Mouse (Mus musculus) lung, adult 2 months (tissue): Measurements from ENCODE around the gene Gm49342. TPM values are rescaled to one million over a fixed set of nuclear protein-coding genes. Genes with fewer than 3 reads are reported as not detected.
"Not testable (repeated sequence)": the region's sequence is repeated elsewhere in the genome, so short reads cannot be mapped to it uniquely, and the experiment has no call there.

ENCODE experiments used
- DNase-seq: peaks from one replicate; pipeline ENCODE4 v3.0.0; 2022
- H3K4me1 ChIP-seq: fragments of 200-500 bp; 2 replicates; pipeline ENCODE4 v1.6.1; 2011; ENCODE audit warnings: low read length; ENCODE audit not compliant: control insufficient read depth, insufficient read depth
- H3K4me3 ChIP-seq: fragments of 200-500 bp; replicated peaks from 2 replicates; pipeline ENCODE3; 2011; ENCODE audit warnings: low read depth, mild to moderate bottlenecking, control low read depth, low read length; ENCODE audit errors: extremely low read depth
- CTCF ChIP-seq: fragments of 200-500 bp; IDR thresholded peaks from 2 replicates; pipeline ENCODE4 v1.5.1; 2011; ENCODE audit warnings: mild to moderate bottlenecking, low read length, control low read depth; ENCODE audit not compliant: insufficient read depth
- POLR2A ChIP-seq: fragments of 200-500 bp; IDR thresholded peaks from 2 replicates; pipeline ENCODE4 v1.6.1; 2011; ENCODE audit warnings: low read depth, mild to moderate bottlenecking, control low read depth, low read length, borderline replicate concordance; ENCODE audit errors: extremely low read depth
- WGBS: fragments of 180-500 bp; shearing (Covaris S2); methylation state at CpG from one replicate; pipeline ENCODE4 v1.1.7; 2018; 5-methylcytosine and 5-hydroxymethylcytosine counted together
- polyA plus RNA-seq: library from polyadenylated mRNA; depleted of rRNA; stranded (reverse); fragments of >200 nt; gene quantifications from 2 replicates; pipeline ENCODE4 v1.2.3, GENCODE M21; 2012

Gene Gm49342
- polyA plus RNA-seq, 1 experiment = 46.2 TPM

- Histone ChIP-seq H3K4me3 (no peak overlapping the region), H3K4me1 (no peaks in the 10 kb centered on the region)
- WGBS = 71% methylated on average over 3 of the region's 3 CpGs
- DNase-seq = no peak
- no peak for TF ChIP-seq POLR2A
- no peak for TF ChIP-seq CTCF
Observed at GRCm38 (mm10) chr14:50911356-50911755, 33.0 kb upstream of the Gm49342 start.

- H3K4me1 ChIP-seq, DNase-seq: not testable (repeated sequence)
- H3K4me3 ChIP-seq = peak overlapping the region; percentile 60
- 74% methylated on average over 1 of the region's 1 CpGs for whole genome bisulfite sequencing
Observed at GRCm38 (mm10) chr14:50923437-50923836, 20.9 kb upstream of the Gm49342 start.

- H3K4me3 ChIP-seq = peak within 1 kb of the TSS; percentile 60
- peak; percentile 97 for DNase-seq
- TF ChIP-seq POLR2A (peak; percentile 84; the same call in 1 of the 2 replicates), CTCF (no peak)
- WGBS = under 1% methylated on average over 57 of the region's 57 CpGs
- no peaks in the 10 kb centered on the region for H3K4me1 ChIP-seq
Observed at GRCm38 (mm10) chr14:50924281-50925064, 19.8 kb upstream of the Gm49342 start, which contains the start of the genes Osgep and Apex1. Gene Osgep (minus strand): TSS chr14:50924893. Gene Apex1 (plus strand): TSS chr14:50924968.

- WGBS = under 1% methylated on average over 38 of the region's 38 CpGs
- DNase-seq = peak; percentile 23
- TF ChIP-seq CTCF (no peak), POLR2A (no peak)
- Histone ChIP-seq H3K4me3 (peak overlapping the region; percentile 60), H3K4me1 (peaks cover 5% of the 10 kb centered on the region; the same call in 1 of the 2 replicates)
Observed at GRCm38 (mm10) chr14:50925111-50925920, 19.0 kb upstream of the Gm49342 start.

DNA sequence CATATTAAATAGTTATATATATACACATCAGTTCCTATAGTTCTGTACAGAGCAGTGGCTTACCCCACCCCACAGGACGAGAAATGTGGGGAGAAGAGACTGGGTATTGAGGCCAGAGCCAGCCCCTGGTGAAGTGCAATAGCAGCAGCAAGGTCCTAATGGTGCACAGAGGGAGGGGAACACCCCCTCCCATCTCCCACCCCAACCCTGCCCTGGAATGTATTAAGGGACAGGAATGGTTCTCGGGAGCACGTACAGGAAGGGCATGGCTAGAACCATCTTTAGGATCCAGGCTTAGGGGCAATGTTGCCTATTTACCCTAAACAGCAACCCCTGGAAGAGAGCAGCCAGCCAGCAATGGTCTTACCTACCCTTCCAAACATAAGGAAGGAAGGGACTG lies 17.0 kb upstream of the Gm49342 start:
- H3K4me1 ChIP-seq = peaks cover 5% of the 10 kb centered on the region; the same call in 1 of the 2 replicates
- no peak for DNase-seq
- WGBS = 83% methylated on average over 3 of the region's 3 CpGs
- no peak for TF ChIP-seq CTCF
- H3K4me3 ChIP-seq = no peak overlapping the region

GRCm38 (mm10) chr14:50929951-50930350 lies 14.4 kb upstream of the Gm49342 start:
- WGBS = 4% methylated on average over 10 of the region's 10 CpGs
- Histone ChIP-seq H3K4me3 (peak overlapping the region; percentile 72), H3K4me1 (peaks cover 5% of the 10 kb centered on the region; the same call in 1 of the 2 replicates)
- DNase-seq = peak; percentile 21
- TF ChIP-seq CTCF = no peak
- no peak for TF ChIP-seq POLR2A

DNA sequence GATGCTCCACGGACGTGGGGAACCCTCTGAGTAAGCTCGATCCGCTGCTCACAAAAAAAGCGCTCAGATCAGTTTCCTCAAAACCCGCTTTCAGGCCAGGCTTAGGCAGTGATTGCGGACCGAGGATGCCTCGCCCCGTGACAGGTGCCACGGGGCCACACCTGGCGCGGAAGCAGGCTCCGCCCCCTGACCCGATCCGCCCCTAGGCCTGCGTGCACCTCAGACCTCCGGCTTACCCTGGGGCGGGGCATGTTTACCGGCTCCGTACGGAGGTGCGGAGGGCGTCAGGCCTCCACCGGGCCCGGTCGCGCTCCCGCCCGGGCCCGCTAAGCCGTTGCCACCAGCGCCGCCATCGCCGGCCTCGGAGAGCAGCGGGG lies 14.0 kb upstream of the Gm49342 start:
- no peak for DNase-seq
- H3K4me3 ChIP-seq = peak overlapping the region; percentile 72
- no peak for TF ChIP-seq POLR2A
- TF ChIP-seq CTCF = no peak
- H3K4me1 ChIP-seq = peaks cover 5% of the 10 kb centered on the region; the same call in 1 of the 2 replicates
- 0% methylated on average over 38 of the region's 38 CpGs for WGBS

DNA sequence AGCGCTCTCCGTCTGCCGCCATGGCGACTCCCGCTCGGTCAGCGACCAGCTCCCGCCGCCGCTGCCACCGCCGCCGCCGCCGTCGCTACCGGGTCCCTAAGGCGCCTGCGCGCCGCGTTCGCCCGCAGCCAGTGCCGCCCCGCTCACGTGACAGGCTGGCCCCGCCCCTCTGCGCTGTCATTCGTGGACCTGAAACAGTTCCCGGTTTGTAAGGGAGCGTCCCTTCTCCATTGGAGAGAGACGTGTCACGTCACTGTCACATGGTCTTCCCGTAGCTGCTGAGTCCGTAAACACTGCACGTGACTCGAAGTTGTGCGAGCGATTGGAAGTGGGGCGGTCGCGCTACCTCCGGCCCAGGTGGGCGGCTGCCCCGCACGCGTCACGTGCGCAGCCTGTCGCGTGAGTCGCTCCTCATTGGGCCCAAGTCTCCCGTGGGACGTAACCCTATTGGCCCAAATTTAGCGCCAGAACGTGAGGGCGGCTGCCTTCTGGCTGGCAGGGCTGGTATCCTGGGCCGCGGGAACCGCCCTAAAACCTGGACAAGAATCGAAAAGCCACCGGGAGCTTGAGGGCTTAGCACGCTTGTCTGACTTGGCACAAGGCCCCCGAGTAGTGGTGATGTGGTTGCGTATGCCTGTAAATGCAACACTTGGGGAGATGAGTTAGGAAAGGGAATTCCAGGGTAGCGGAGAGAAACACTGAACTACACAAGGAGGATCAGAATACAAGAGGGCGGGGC lies 13.4 kb upstream of the Gm49342 start, which contains the start of the genes Pip4p1 and Pnp:
TSS of gene Pip4p1 (minus strand) at position 103 of the 739 bp plus-strand sequence.
TSS of gene Pnp (plus strand) at position 329 of the 739 bp plus-strand sequence.
- WGBS = under 1% methylated on average over 68 of the region's 68 CpGs
- H3K4me3 ChIP-seq = peak within 1 kb of the TSS; percentile 74
- DNase-seq = peak; percentile 99
- TF ChIP-seq POLR2A = peak; percentile 62
- no peak for TF ChIP-seq CTCF
- H3K4me1 ChIP-seq = peaks cover 5% of the 10 kb centered on the region; the same call in 1 of the 2 replicates

DNA sequence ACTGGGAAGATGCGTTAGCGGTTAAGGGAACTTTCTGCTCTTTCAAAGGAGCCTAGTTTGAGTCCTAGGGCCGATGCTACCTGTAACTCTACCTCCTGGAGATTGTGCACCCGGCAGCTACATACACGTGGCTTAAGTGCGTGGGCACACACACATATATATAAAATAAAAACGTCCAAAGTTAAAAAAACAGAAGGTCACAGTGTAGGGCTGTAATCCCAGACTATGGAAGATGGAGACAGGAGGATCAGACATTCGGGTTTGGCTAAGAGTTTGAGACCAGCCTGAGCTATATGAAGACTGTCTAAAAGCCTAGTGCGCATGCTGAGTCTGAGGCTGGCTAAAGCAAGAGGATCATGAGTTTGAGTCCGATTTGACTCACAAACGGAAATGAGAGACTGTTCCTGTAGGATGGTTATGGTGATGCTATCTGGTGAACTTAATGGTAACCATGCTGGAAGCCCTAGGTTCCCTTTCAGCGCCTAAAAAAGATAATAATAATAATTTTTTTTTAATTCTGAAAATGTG lies 12.8 kb upstream of the Gm49342 start:
- 11% methylated on average over 12 of the region's 12 CpGs for WGBS
- H3K4me3 ChIP-seq = peak overlapping the region; percentile 74
- peaks cover 5% of the 10 kb centered on the region; the same call in 1 of the 2 replicates for H3K4me1 ChIP-seq
- TF ChIP-seq POLR2A = no peak
- TF ChIP-seq CTCF = no peak
- DNase-seq = no peak
